Mouse (Mus musculus) intestine, postnatal 0 days (tissue): ENCODE data around the gene Mettl11b. TPM values are rescaled to one million over a fixed set of nuclear protein-coding genes. Genes with fewer than 3 reads are reported as not detected.
"Not testable (repeated sequence)": the region's sequence is repeated elsewhere in the genome, so short reads cannot be mapped to it uniquely, and the experiment has no call there.

Source experiments
- ATAC-seq: fragments of 200-750 bp; cut with Nextera tagmentation; 2 replicates; pipeline ENCODE4 v1.8.0; 2017; ENCODE audit warnings: mild to moderate bottlenecking, moderate TSS enrichment, moderate library complexity
- H3K27ac ChIP-seq: fragments of 300-500 bp; sonication (generic); 2 replicates; pipeline ENCODE4 v1.5.1; 2014; ENCODE audit warnings: mild to moderate bottlenecking, low read depth, low read length, moderate library complexity
- H3K27me3 ChIP-seq: fragments of 300-500 bp; sonication (generic); replicated peaks from 2 replicates; pipeline ENCODE4 v1.6.1; 2014; ENCODE audit warnings: low read length, mixed read lengths; ENCODE audit not compliant: control insufficient read depth, insufficient read depth
- H3K36me3 ChIP-seq: fragments of 300-500 bp; sonication (generic); 2 replicates; pipeline ENCODE4 v1.6.1; 2014; ENCODE audit warnings: mild to moderate bottlenecking, moderate library complexity; ENCODE audit not compliant: control insufficient read depth, insufficient read depth
- H3K4me1 ChIP-seq: fragments of 300-500 bp; sonication (generic); replicated peaks from 2 replicates; pipeline ENCODE4 v1.6.1; 2014; ENCODE audit warnings: antibody characterized with exemption, low read length, mixed read lengths; ENCODE audit not compliant: control insufficient read depth, insufficient read depth
- H3K4me2 ChIP-seq: fragments of 300-500 bp; sonication (generic); replicated peaks from 2 replicates; pipeline ENCODE4 v1.6.1; 2014; ENCODE audit warnings: low read depth, mild to moderate bottlenecking, moderate library complexity
- H3K4me3 ChIP-seq: fragments of 300-500 bp; sonication (generic); 2 replicates; pipeline ENCODE4 v1.5.1; 2014; ENCODE audit warnings: low read depth, low read length
- H3K9ac ChIP-seq: fragments of 300-500 bp; sonication (generic); 2 replicates; pipeline ENCODE4 v1.6.1; 2014; ENCODE audit warnings: mild to moderate bottlenecking, low read depth, low read length
- H3K9me3 ChIP-seq: fragments of 300-500 bp; sonication (generic); 2 replicates; pipeline ENCODE4 v1.6.1; 2016; ENCODE audit warnings: mixed run types; ENCODE audit not compliant: control insufficient read depth
- CTCF ChIP-seq: sonication (generic); IDR thresholded peaks from 2 replicates; pipeline ENCODE4 v1.5.1; 2016; ENCODE audit warnings: low read depth, mild to moderate bottlenecking, control low read depth, antibody characterized with exemption, moderate library complexity
- WGBS: fragments of 180-500 bp; shearing (Covaris S2); extraction: QIAGEN DNeasy Blood & Tissue Kit; methylation state at CpG from one replicate; pipeline ENCODE4 v1.1.7; 2014; 5-methylcytosine and 5-hydroxymethylcytosine counted together
- polyA plus RNA-seq: library from polyadenylated mRNA; unstranded; fragments of >200 nt; fragmentation: Nextera tagmentation; extraction: Ambion mirVana; gene quantifications from 2 replicates; pipeline ENCODE4 v1.2.1, GENCODE M21; 2015

Gene Mettl11b
- not detected in 2 replicates for polyA plus RNA-seq

DNA sequence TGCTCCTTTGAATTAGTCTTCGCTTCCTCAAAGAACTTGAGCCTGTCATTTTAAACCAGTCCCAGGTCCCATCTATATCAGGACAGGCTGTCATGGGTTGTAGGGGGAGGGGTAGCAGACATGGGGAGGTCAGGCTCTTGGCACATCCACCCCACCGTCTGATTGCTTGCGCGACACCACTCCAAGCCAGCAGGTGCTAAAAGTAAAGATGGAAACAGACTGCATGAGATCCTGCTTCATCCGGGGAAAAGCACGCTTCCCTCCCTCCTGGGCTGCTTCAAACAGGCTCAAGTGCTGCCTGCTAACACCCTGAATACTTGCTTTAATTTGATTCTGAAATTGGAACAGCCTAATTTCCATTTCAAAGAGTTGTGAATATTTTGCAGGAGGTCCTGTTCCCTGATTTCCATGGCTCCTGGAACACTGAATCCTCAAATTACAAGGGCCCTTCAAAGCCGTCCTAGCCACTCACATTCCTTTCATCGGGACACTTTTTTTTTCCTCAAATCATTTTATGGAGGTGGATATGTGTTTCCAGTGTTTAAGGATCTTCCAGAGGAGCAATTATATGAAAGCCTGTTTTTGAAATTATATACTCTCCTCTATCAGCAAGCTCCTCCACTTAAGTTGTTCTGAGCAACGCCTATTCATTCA is at the start of gene Mettl11b:
Gene Mettl11b (minus strand): TSS at position 127 of the 654 bp plus-strand sequence.
- TF ChIP-seq CTCF: no peak
- H3K4me2 ChIP-seq: no peak within 1 kb of the TSS
- H3K4me3 ChIP-seq: no peak within 1 kb of the TSS
- no peak for ATAC-seq
- no peaks in the 10 kb centered on the region for H3K27me3 ChIP-seq
- no peaks in the 10 kb centered on the region for H3K4me1 ChIP-seq
- H3K36me3 ChIP-seq: no peaks in the 10 kb centered on the region
- WGBS: 70% methylated on average over 9 of the region's 9 CpGs
- H3K9me3 ChIP-seq: no peaks in the 10 kb centered on the region
- H3K27ac ChIP-seq: no peak within 1 kb of the TSS
- H3K9ac ChIP-seq: no peak within 1 kb of the TSS

- Histone ChIP-seq H3K36me3 (no peaks in the 10 kb centered on the region), H3K27ac (no peak overlapping the region), H3K4me2 (no peak overlapping the region), H3K4me3 (no peak overlapping the region), H3K27me3 (no peaks in the 10 kb centered on the region), H3K9ac (no peak overlapping the region), H3K4me1 (no peaks in the 10 kb centered on the region), H3K9me3 (no peaks in the 10 kb centered on the region)
- ATAC-seq: no peak
- 65% methylated on average over 10 of the region's 10 CpGs for WGBS
- TF ChIP-seq CTCF: no peak
Observed at GRCm38 (mm10) chr1:163757462-163758207, 32.6 kb upstream of the Mettl11b start.

- WGBS: 56% methylated on average over 4 of the region's 4 CpGs
- no peak for TF ChIP-seq CTCF
- H3K4me1 ChIP-seq: no peaks in the 10 kb centered on the region
- H3K4me3 ChIP-seq: no peak overlapping the region
- H3K36me3 ChIP-seq: no peaks in the 10 kb centered on the region
- H3K27ac ChIP-seq: no peak overlapping the region
- H3K4me2 ChIP-seq: no peak overlapping the region
- H3K27me3 ChIP-seq: no peaks in the 10 kb centered on the region
- H3K9ac ChIP-seq: no peak overlapping the region
- no peak for ATAC-seq
- no peaks in the 10 kb centered on the region for H3K9me3 ChIP-seq
Observed at GRCm38 (mm10) chr1:163751360-163751992, 26.4 kb upstream of the Mettl11b start.

- no peaks in the 10 kb centered on the region for H3K9me3 ChIP-seq
- TF ChIP-seq CTCF: no peak
- no peak overlapping the region for H3K27ac ChIP-seq
- no peak overlapping the region for H3K4me2 ChIP-seq
- no peaks in the 10 kb centered on the region for H3K4me1 ChIP-seq
- H3K4me3 ChIP-seq: no peak overlapping the region
- H3K9ac ChIP-seq: no peak overlapping the region
- WGBS: 48% methylated on average over 1 of the region's 1 CpGs
- no peaks in the 10 kb centered on the region for H3K27me3 ChIP-seq
- H3K36me3 ChIP-seq: no peaks in the 10 kb centered on the region
- no peak for ATAC-seq
Observed at GRCm38 (mm10) chr1:163737239-163737533, 12.2 kb upstream of the Mettl11b start.

- no peak overlapping the region for H3K4me3 ChIP-seq
- no peaks in the 10 kb centered on the region for H3K27me3 ChIP-seq
- H3K36me3 ChIP-seq: no peaks in the 10 kb centered on the region
- no peak overlapping the region for H3K27ac ChIP-seq
- H3K4me1 ChIP-seq: no peaks in the 10 kb centered on the region
- H3K9ac ChIP-seq: no peak overlapping the region
- ATAC-seq: no peak
- H3K4me2 ChIP-seq: no peak overlapping the region
- TF ChIP-seq CTCF: no peak
- 79% methylated on average over 10 of the region's 10 CpGs for WGBS
- no peaks in the 10 kb centered on the region for H3K9me3 ChIP-seq
Observed at GRCm38 (mm10) chr1:163736441-163737238, 11.6 kb upstream of the Mettl11b start.

DNA sequence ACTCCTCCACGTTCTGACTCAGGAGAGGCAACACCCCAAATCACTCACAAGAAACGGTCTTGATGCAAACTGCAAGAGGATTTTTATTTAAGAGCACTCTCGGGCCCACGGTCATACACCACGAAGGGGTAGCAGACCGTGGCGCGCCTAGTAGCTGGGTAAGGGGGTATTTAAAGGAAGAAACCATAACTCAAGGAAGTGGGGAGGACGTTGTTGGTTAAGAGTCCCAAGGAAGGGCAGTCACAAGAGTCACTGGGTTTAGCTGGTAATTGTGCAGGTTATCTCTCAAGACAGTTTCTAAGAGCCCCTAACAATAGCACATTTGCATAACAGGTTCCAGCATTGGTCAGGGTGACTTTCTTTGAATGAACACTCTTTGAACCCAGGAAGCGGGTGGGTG is 6.1 kb upstream of the Mettl11b start:
- not testable (repeated sequence) for H3K4me1 ChIP-seq, H3K36me3 ChIP-seq, ATAC-seq, H3K27me3 ChIP-seq, H3K4me3 ChIP-seq, H3K27ac ChIP-seq, H3K9ac ChIP-seq, H3K9me3 ChIP-seq, H3K4me2 ChIP-seq
- WGBS: 93% methylated on average over 10 of the region's 10 CpGs
